Mouse (Mus musculus) heart, postnatal 10 days (tissue): ENCODE measurements around the gene Rrp1. TPM values are rescaled to one million over a fixed set of nuclear protein-coding genes. Genes with fewer than 3 reads are reported as not detected.
A peak's percentile ranks its signal among the peaks of the same experiment; 100 is the strongest.

Experiments
- DNase-seq, 2 experiments: peaks; one replicate each; pipeline ENCODE4 v3.0.0; 2021
- intact Hi-C: fragments of 180-260 bp; cut with DNase I; formaldehyde crosslinking; loops from one replicate; pipeline ENCODE4 v1.15.1; 2025
- total RNA-seq, 2 experiments: library from RNA; stranded (reverse); gene quantifications; 2 replicates each; pipeline ENCODE4 v1.2.3; 2021

The Rrp1 gene
- 100 to 1,000 TPM; 120 to 122 TPM for total RNA-seq

- DNase-seq: peak; percentile 95 to 97
- intact Hi-C loops: no loop called here
Measured at GRCm38 (mm10) chr10:78412319-78413151, at the start of gene Rrp1. TSS of gene Rrp1 (minus strand) at chr10:78413043.

DNA sequence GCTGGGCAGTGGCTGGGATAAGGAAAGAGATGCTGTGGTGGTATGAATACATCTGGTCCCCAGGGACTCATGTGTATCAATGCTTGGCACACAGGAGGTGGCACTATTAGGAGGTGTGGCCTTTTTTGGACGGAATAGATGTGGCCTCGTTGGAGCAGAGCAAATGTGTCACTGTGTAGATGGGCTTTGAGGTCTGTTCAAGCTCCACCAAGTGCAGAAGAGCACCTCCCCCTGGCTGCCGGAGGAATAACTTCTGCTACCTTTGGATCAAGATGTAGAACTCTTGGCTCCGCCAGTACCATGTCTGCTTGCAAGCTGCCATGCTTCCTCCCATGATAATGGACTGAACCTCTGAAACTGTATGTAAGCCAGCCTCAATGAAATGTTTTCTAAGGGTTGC lies 48.9 kb upstream of the Rrp1 start:
- intact Hi-C loops: no loop called here
- no peak for DNase-seq

DNA sequence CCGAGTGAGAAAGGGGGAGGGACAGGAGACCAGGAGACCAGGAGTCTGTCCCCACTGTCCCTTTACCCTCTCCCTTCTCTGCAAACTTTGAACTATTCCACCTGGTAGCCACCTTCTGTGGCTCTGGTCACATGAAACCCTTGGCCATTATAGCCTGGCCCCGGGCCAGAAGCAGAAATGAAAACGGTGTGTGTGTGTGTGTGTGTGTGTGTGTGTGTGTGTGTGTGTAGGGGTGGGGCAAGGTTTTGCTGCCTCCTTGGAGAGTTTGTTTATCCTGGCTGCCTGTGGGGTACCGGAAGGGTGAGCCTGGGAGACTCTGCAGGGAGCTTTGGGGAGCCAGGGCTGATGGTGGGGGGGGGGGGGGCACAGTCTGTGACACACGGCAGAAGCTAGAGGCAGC lies 47.6 kb upstream of the Rrp1 start:
- intact Hi-C loops: no loop called here

DNA sequence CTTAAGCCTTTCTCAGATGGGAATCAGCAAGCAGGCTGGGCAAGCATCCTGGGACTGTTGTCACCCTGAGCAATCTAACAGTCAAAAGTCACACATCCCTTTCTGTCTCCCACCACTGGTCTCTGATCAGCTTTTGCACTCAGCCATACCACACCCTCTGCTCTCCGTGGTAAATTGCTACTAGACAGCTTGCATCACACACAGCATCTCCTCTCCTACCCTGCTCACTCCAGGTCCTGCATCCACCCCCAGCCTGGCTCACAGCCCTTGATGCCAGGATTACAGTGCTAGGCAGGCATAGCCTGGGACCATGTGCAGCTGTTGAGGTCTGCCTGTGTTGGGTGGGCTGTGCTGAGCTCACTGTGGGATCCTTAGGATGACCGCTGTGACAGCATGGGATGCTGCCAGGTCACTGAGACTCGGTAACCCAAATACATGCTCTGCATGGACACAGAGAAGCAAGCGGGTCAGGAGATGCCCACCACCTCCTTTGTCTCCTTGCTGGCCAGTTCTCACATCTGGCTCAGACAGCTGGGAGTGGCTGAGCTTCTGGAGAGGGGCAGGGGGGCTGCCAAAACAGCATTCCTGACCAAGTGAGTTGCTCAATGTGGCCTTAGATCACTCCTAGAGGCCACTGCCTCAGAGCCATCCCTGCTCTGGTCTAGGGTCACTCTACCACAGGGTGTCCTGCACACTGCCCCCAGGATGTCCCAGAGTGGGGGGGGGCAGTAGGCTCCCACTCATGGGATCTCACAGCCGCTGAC lies 45.7 kb upstream of the Rrp1 start:
- peak; percentile 43 to 56 for DNase-seq
- intact Hi-C loops: no loop called here

More for the DNA sequence above, 47.6 kb upstream of the Rrp1 start:
- peak in 1 of 2 experiments; percentile 31 for DNase-seq

GRCm38 (mm10) chr10:78457495-78458347 lies 44.9 kb upstream of the Rrp1 start:
- intact Hi-C loops: no loop called here
- DNase-seq: peak; percentile 67

DNA sequence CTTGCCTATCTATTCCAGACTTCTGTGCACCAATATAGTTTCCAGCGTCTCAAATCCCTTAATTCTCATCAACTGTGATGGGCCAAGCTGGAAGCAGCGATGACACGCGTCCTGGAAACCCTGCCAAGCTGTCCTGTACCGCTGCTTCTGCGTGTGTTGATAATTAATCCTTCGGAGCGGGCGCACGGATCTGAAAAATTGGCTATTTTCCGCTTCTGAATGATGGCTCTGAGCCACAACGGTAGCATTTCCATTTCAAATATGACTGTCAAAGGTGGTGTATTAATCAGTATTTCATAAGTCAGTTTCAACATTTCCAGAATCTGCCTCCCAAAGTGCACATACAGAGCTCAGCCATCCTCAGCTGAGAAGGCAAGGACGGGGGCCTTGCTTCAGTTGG lies 43.9 kb upstream of the Rrp1 start:
- intact Hi-C loops: no loop called here
- no peak for DNase-seq

GRCm38 (mm10) chr10:78452641-78453040 lies 39.8 kb upstream of the Rrp1 start:
- intact Hi-C loops: no loop called here
- no peak for DNase-seq

DNA sequence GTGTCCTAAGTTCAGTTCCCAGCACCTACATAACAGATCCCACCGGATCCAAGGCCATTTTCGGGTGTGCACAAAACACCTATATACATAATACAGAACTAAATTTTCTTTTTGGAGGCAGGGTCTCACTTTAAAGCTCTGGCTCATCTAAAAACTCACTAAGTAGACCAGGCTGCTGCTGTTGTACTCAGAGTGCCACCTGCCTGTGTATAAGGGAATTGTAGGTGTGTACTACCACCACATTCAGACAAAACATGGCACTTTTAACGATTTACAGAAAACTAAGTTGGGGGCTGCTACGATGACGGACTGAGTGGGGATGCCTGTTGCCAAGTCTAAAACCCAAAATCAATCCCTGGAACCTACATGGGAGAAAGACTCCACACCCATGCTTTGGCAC lies 37.9 kb upstream of the Rrp1 start:
- intact Hi-C loops: no loop called here
- DNase-seq: no peak

GRCm38 (mm10) chr10:78447396-78447795 lies 34.6 kb upstream of the Rrp1 start:
- no peak for DNase-seq

GRCm38 (mm10) chr10:78446195-78446594 lies 33.4 kb upstream of the Rrp1 start:
- intact Hi-C loops: no loop called here
- no peak for DNase-seq

More at GRCm38 (mm10) chr10:78447396-78447795, 34.6 kb upstream of the Rrp1 start:
- intact Hi-C loops: no loop called here

GRCm38 (mm10) chr10:78442292-78442691 lies 29.4 kb upstream of the Rrp1 start:
- no peak for DNase-seq
- intact Hi-C loops: no loop called here

DNA sequence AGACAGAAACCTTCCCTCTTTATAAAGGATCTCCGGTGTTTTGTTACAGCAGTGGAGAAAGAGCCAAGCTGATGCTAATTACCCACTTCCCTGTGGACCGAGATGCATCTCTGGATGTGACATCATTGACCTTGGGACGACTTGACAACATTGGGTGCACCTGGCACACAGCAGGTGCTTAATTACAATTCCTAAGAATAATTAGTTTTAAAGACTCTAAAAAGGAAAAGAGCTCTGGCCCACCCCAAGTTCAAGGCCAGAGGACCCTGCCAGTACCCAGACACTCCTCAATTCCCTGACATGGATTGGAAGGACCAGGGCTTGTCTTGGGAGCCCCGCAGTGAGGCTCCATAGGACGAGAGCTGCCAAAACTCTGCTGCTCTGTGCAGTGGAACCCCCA lies 28.8 kb upstream of the Rrp1 start:
- intact Hi-C loops: loop anchor here (2.0 kb wide), 1 partner anchor 45 kb away; no protein-coding TSS in a partner anchor
- DNase-seq: no peak

- DNase-seq: peak in 1 of 2 experiments; percentile 42
- intact Hi-C loops: loop anchor here (2.0 kb wide), 1 partner anchor 46 kb away; no protein-coding TSS in a partner anchor
Measured at GRCm38 (mm10) chr10:78440812-78441211, 28.0 kb upstream of the Rrp1 start.

DNA sequence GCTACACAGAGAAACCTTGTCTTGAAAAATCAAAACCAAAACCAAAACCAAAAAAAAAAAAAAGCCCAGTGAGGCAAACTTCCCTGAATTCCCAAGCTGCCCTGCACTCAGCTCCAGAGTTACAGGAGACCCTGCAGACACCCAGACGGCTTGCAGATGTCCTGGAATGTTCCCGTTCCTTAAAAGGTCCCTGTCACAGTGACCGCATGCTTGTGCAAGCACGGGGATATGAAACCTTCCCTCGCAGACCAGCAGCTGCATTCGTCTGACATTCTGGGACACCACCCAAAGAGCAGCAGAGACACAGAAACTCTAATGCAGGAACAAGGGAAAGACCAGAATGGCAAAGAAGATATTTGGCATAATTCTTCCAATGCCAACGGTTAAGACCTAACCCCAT lies 27.1 kb upstream of the Rrp1 start:
- peak; percentile 37 to 39 for DNase-seq
- intact Hi-C loops: loop anchor here (2.0 to 10.0 kb wide), 2 partner anchors 47 to 165 kb away; no protein-coding TSS in a partner anchor

GRCm38 (mm10) chr10:78439550-78439949 lies 26.7 kb upstream of the Rrp1 start:
- peak in 1 of 2 experiments; percentile 27 for DNase-seq

GRCm38 (mm10) chr10:78438094-78438493 lies 25.3 kb upstream of the Rrp1 start:
- intact Hi-C loops: loop anchor here (10.0 kb wide), 1 partner anchor 167 kb away; no protein-coding TSS in a partner anchor
- peak; percentile 75 to 89 for DNase-seq

More at GRCm38 (mm10) chr10:78439550-78439949, 26.7 kb upstream of the Rrp1 start:
- intact Hi-C loops: loop anchor here (10.0 kb wide), 1 partner anchor 165 kb away; no protein-coding TSS in a partner anchor

- intact Hi-C loops: loop anchor here (10.0 kb wide), 1 partner anchor 172 kb away; no protein-coding TSS in a partner anchor
- DNase-seq: no peak
Measured at GRCm38 (mm10) chr10:78432853-78433252, 20.0 kb upstream of the Rrp1 start.

DNA sequence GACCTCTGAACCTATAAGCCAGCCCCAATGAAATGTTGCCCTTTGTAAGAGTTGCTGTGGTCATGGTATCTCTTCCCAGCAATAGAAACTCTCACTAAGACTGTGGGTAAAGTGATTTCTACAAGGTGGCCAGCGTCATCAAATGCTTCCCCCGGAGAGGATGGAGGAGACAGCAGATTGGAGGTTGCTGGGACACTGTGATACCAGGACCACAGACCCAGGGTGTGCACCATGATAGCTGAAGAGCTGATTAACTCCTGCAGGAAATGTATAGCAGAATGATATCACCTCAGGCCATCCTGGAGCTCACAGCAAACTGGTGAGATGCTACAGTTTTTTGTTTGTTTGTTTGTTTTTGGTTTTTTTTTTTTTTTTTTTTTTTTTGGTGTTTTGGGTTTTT lies 16.9 kb upstream of the Rrp1 start:
- intact Hi-C loops: loop anchor here (10.0 kb wide), 1 partner anchor 175 kb away; no protein-coding TSS in a partner anchor
- no peak for DNase-seq

DNA sequence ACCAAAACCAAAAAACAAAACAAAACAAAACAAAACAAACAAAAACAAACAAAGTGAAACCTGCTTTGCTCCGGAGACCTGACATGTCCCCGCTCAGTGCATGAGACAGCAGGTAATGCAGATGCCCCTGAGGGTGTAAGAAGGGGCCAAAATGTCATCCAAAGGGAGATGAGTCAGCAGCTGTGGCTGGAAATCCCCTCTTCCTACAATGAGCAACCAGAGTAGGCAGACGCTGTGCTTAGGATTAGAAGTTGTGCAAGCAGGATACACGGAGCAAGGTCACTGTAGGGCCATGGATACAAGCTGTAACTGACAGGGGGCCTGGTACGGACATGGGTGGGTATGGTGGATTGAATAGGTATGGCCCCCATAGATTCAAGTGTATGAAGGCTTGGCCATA lies 16.3 kb upstream of the Rrp1 start:
- intact Hi-C loops: no loop called here
- no peak for DNase-seq

- DNase-seq: no peak
- intact Hi-C loops: no loop called here
Measured at GRCm38 (mm10) chr10:78428070-78428469, 15.2 kb upstream of the Rrp1 start.
